Mouse (Mus musculus): ENCODE measurements at regions not wholly inside any gene's neighbourhood (a gene's known extent, or its start where the extent isn't known, plus 50 kb on each side); places are given as distances from the start of the nearest gene placed in this dataset.

GRCm38 (mm10) chr8:103970966-103971365 is 130.5 kb upstream of the Cdh5 start:
- DNase-seq = no peak

GRCm38 (mm10) chr8:103976488-103976887 is 124.9 kb upstream of the Cdh5 start:
- no peak for DNase-seq

- no peak for DNase-seq
These were observed 122.5 kb upstream of the Cdh5 start for GRCm38 (mm10) chr8:103978948-103979347.

GRCm38 (mm10) chr8:103983860-103984594 is 117.4 kb upstream of the Cdh5 start:
- no peak for DNase-seq

GRCm38 (mm10) chr8:103985640-103986039 is 115.8 kb upstream of the Cdh5 start:
- DNase-seq = no peak

GRCm38 (mm10) chr8:103993897-103994296 is 107.5 kb upstream of the Cdh5 start:
- no peak for DNase-seq

- DNase-seq = no peak
These were observed 103.3 kb upstream of the Cdh5 start for GRCm38 (mm10) chr8:103998143-103998542.

- DNase-seq = no peak
These were observed 94.2 kb upstream of the Cdh5 start for GRCm38 (mm10) chr8:104007209-104007608.

GRCm38 (mm10) chr8:104008756-104009155 is 92.7 kb upstream of the Cdh5 start:
- DNase-seq = no peak

- DNase-seq = no peak
These were observed 92.1 kb upstream of the Cdh5 start for GRCm38 (mm10) chr8:104009306-104009705.

- no peak for DNase-seq
These were observed 79.2 kb upstream of the Cdh5 start for GRCm38 (mm10) chr8:104022231-104022630.

- peak; percentile 76 for DNase-seq
These were observed 78.5 kb upstream of the Cdh5 start for GRCm38 (mm10) chr8:104022691-104023509.

- peak; percentile 80 for DNase-seq
These were observed 74.1 kb upstream of the Cdh5 start for GRCm38 (mm10) chr8:104027161-104027821.

GRCm38 (mm10) chr8:104028626-104029025 is 72.8 kb upstream of the Cdh5 start:
- peak; percentile 92 for DNase-seq

GRCm38 (mm10) chr8:104032179-104032578 is 69.2 kb upstream of the Cdh5 start:
- DNase-seq = peak; percentile 52

- DNase-seq = peak; percentile 34
These were observed 68.3 kb upstream of the Cdh5 start for GRCm38 (mm10) chr8:104033148-104033547.

GRCm38 (mm10) chr8:104034286-104034685 is 67.1 kb upstream of the Cdh5 start:
- no peak for DNase-seq

- no peak for DNase-seq
These were observed 64.6 kb upstream of the Cdh5 start for GRCm38 (mm10) chr8:104036580-104037477.

GRCm38 (mm10) chr8:104037611-104038010 is 63.8 kb upstream of the Cdh5 start:
- no peak for DNase-seq

- no peak for DNase-seq
These were observed 61.9 kb upstream of the Cdh5 start for GRCm38 (mm10) chr8:104039526-104039925.

GRCm38 (mm10) chr8:104041522-104041921 is 59.9 kb upstream of the Cdh5 start:
- DNase-seq = no peak

- peak; percentile 54 for DNase-seq
These were observed 59.0 kb upstream of the Cdh5 start for GRCm38 (mm10) chr8:104042434-104042833.

GRCm38 (mm10) chr8:104048037-104048436 is 53.4 kb upstream of the Cdh5 start:
- DNase-seq = no peak
